Mouse (Mus musculus) embryonic facial prominence, embryonic 15.5 days (tissue): ENCODE data around the gene Gemin7. TPM values are rescaled to one million over a fixed set of nuclear protein-coding genes. Genes with fewer than 3 reads are reported as not detected.
"Not testable (repeated sequence)": the region's sequence is repeated elsewhere in the genome, so short reads cannot be mapped to it uniquely, and the experiment has no call there.

Experiments used
- ATAC-seq: fragments of 200-750 bp; cut with Nextera tagmentation; 2 replicates; pipeline ENCODE4 v1.8.0; 2017; ENCODE audit warnings: low read depth, moderate TSS enrichment; ENCODE audit not compliant: insufficient number of reproducible peaks, low FRiP score, low TSS enrichment
- H3K27ac ChIP-seq: fragments of 300-500 bp; sonication (generic); replicated peaks from 2 replicates; pipeline ENCODE4 v1.5.1; 2015; ENCODE audit warnings: mild to moderate bottlenecking, inconsistent platforms
- H3K27me3 ChIP-seq: fragments of 300-500 bp; sonication (generic); 2 replicates; pipeline ENCODE4 v1.6.1; 2015; ENCODE audit warnings: inconsistent platforms
- H3K36me3 ChIP-seq: fragments of 300-500 bp; sonication (generic); 2 replicates; pipeline ENCODE4 v1.6.1; 2015; ENCODE audit warnings: mild to moderate bottlenecking, inconsistent platforms
- H3K4me1 ChIP-seq: fragments of 300-500 bp; sonication (generic); 2 replicates; pipeline ENCODE4 v1.6.1; 2015; ENCODE audit warnings: inconsistent platforms
- H3K4me2 ChIP-seq: fragments of 300-500 bp; sonication (generic); replicated peaks from 2 replicates; pipeline ENCODE4 v1.6.1; 2015; ENCODE audit warnings: mild to moderate bottlenecking, inconsistent platforms
- H3K4me3 ChIP-seq: fragments of 300-500 bp; sonication (generic); replicated peaks from 2 replicates; pipeline ENCODE4 v1.5.1; 2015; ENCODE audit warnings: mild to moderate bottlenecking, inconsistent platforms
- H3K9ac ChIP-seq: fragments of 300-500 bp; sonication (generic); 2 replicates; pipeline ENCODE4 v1.6.1; 2015; ENCODE audit warnings: inconsistent platforms
- H3K9me3 ChIP-seq: fragments of 300-500 bp; sonication (generic); replicated peaks from 2 replicates; pipeline ENCODE4 v1.6.1; 2016; ENCODE audit warnings: inconsistent platforms
- WGBS: fragments of 180-500 bp; shearing (Covaris S2); methylation state at CpG from one replicate; pipeline ENCODE4 v1.1.7; 2015; 5-methylcytosine and 5-hydroxymethylcytosine counted together
- polyA plus RNA-seq: library from polyadenylated mRNA; unstranded; fragments of >200 nt; fragmentation: Nextera tagmentation; extraction: Ambion mirVana; gene quantifications from 2 replicates; pipeline ENCODE4 v1.2.1, GENCODE M21; 2015

The Gemin7 gene
- polyA plus RNA-seq = 149 and 162 TPM in 2 replicates

DNA sequence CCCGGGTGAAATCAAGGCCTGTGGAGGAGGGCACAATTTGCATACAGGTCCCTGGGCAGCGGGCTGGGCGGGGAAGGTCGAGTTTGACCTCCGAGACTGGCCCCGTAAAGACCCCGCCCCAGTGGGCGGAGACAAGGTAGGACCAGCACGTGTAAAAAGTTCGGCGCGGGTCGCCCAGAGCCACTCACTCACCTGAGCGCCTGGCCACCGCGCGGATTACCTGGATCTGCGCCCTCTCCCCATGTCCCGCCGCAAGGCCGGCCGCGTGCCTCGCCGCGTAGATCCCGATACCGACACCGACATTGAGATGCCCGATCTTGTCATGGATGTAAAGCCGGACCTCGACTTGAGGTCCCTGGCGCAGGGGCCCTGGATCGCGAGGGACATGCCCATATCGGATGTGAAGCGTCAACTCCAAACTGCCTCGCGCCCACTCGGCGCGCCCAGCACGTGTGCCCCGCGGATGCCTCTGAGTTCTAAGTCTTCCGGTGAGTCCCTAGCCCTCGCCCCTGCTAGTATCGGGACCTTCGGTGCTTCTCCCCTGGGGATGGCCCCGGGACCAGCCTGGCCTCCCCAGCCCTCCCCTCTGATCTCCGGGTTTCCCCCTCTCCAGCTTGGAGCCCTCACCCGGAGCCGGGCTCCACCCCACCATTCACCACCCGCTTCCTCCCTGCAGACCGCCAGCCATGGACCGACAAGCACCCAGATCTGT lies at the start of gene Gemin7, which contains the start of gene Zfp296:
TSS of gene Gemin7 (minus strand) at position 455 of the 712 bp plus-strand sequence.
TSS of gene Zfp296 (plus strand) at position 147 of the 712 bp plus-strand sequence.
- ATAC-seq = no peak
- Histone ChIP-seq H3K36me3 (peaks cover 23% of the 10 kb centered on the region), H3K4me1 (peaks cover 37% of the 10 kb centered on the region), H3K9me3 (no peaks in the 10 kb centered on the region), H3K4me2 (peak within 1 kb of the TSS; percentile 73), H3K4me3 (peak within 1 kb of the TSS; percentile 39), H3K9ac (peak within 1 kb of the TSS; percentile 10; the same call in 1 of the 2 replicates), H3K27ac (no peak within 1 kb of the TSS), H3K27me3 (peaks cover 33% of the 10 kb centered on the region)
- 1% methylated on average over 56 of the region's 56 CpGs for WGBS

DNA sequence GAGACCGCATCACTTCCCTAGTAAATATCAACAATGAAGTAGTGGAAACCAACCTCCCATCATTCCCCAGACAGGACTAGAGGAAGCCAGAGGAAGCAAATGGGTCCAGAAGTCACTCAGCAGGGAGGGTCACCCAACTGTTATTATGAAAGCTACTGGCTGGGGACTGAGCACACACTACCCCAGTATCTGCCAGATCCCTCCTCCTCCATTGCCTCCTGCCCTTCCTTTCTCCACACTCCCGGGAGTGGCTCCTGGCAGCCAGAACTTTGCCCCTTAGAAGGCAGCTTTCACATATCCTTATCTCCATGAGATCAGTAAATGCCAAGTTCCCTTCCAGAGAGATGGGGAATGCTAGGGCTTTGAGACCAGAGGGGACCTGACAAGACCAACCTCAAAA lies 46.0 kb upstream of the Gemin7 start:
- Histone ChIP-seq H3K4me2 (no peak overlapping the region), H3K4me1 (peaks cover 6% of the 10 kb centered on the region), H3K9ac (no peak overlapping the region), H3K9me3 (no peaks in the 10 kb centered on the region), H3K4me3 (no peak overlapping the region), H3K36me3 (no peaks in the 10 kb centered on the region), H3K27me3 (no peaks in the 10 kb centered on the region), H3K27ac (no peak overlapping the region)
- WGBS = 67% methylated on average over 2 of the region's 2 CpGs
- ATAC-seq = no peak

DNA sequence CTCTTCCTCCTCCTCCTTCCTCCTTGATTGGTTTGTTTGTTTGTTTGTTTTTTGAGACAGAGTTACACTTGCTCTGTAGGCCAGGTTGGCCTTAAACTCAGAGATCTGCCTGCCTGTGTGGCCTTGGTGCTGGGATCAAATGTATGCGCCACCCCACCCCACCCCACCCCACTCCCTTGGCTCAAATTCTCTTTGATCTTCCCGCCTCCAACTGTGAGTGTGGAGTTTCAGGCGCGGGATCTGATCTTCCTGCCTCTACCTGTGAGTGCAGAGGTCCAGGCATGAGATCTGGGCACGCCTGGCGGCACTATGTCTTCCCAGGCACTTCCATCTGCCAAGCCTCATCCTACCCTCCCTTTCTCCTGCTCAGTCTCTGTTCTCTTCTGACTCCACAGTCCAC lies 44.8 kb upstream of the Gemin7 start:
- H3K4me2 ChIP-seq = no peak overlapping the region
- H3K27me3 ChIP-seq = no peaks in the 10 kb centered on the region
- H3K27ac ChIP-seq = no peak overlapping the region
- H3K36me3 ChIP-seq = no peaks in the 10 kb centered on the region
- H3K4me3 ChIP-seq = no peak overlapping the region
- no peak overlapping the region for H3K9ac ChIP-seq
- H3K4me1 ChIP-seq = peaks cover 6% of the 10 kb centered on the region
- no peak for ATAC-seq
- H3K9me3 ChIP-seq = no peaks in the 10 kb centered on the region
- WGBS = 25% methylated on average over 6 of the region's 6 CpGs

DNA sequence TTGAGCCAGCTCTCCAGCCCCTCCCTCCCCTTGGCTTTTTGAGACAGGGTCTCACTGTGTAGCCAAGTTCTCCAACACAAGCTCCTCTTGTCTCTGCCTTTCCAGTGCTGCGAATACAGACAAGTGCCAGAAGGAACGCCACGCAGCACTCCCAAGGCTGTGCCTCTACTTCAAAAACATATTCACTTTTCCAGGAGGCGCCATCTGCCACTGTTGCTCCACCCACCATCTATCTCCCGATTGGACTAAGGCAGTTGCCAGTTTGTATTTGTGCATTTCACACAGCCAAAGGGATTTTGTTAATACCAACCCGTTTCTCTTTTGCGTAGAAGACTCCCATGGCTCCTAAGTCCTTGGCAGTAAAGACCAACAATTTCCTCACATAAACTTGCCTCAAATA lies 43.4 kb upstream of the Gemin7 start:
- H3K4me2 ChIP-seq = no peak overlapping the region
- ATAC-seq = no peak
- no peak overlapping the region for H3K9ac ChIP-seq
- WGBS = 84% methylated on average over 7 of the region's 7 CpGs
- no peak overlapping the region for H3K27ac ChIP-seq
- H3K36me3 ChIP-seq = peaks cover 7% of the 10 kb centered on the region; the same call in 1 of the 2 replicates
- H3K4me1 ChIP-seq = peaks cover 6% of the 10 kb centered on the region
- no peak overlapping the region for H3K4me3 ChIP-seq
- H3K27me3 ChIP-seq = no peaks in the 10 kb centered on the region
- H3K9me3 ChIP-seq = no peaks in the 10 kb centered on the region

DNA sequence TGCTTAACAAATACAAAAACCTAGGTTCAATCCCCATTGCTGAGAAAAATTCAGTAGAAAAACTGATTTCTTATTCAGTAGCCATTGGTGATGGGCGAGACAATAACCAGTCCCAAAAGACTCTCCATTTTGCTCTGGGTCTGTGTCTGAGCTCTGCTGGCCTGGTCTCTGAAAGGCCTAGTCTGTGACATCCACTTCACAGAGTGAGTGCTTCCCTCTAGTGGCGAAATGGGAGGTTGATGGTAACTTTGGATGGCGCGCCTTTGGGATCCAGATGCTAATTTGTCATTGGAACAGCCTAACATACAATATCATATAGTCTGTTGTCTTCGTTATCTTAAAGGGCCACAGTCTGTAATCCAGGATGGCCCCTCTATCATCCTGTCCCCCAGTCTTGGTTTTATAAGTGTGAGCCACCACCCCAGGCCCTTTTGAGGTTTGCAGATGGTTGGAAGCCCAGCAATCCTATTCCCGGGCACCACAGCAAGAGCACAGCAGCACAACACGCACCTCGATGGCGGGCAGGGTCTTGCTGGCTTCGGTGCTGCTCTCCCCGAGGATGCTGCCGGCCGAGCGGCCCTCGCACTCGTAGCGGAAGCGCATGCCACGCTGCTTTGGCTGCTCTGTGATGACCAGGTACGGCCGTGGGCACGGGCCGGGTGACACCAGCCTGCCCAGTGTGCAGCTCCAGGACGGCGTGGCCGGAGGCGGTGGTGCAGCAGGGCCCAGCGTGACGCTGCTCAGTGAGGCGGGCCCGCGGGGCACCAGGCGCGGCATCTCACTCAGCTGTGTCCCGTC lies 41.8 kb upstream of the Gemin7 start:
- Histone ChIP-seq H3K9ac (no peak overlapping the region), H3K4me3 (peak overlapping the region; percentile 37), H3K9me3 (no peaks in the 10 kb centered on the region), H3K27me3 (no peaks in the 10 kb centered on the region), H3K4me1 (peaks cover 6% of the 10 kb centered on the region), H3K36me3 (peaks cover 12% of the 10 kb centered on the region; the same call in 1 of the 2 replicates), H3K4me2 (peak overlapping the region; percentile 55), H3K27ac (peak overlapping the region; percentile 53; the same call in 1 of the 2 replicates)
- 5% methylated on average over 35 of the region's 35 CpGs for WGBS
- peak; percentile 82 for ATAC-seq

DNA sequence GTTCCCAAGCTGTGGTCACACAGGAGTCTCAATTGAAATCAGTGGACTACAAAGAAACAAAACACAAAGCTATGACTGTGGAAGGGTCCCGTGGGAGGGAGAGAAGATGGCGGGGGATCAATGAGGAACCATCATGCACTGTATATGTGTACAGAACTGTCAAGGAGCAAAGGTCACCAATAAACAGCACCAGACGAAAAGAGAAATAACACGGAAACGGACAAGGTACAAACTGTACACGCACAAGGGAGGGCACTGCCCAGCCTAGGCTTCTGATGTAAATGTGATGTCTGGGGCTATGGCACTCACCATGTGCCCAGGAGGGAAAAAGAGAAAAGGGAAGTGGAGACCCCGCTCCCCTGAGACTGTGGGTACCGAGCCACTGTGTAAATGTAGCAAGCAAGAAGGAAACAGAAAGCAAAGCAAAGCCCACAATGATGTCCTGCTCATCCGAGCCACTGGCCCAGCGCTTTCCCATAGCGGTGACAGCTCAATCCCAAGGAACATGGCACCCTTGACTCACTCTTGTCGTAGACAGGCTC lies 37.7 kb upstream of the Gemin7 start:
- H3K9ac ChIP-seq = no peak overlapping the region
- H3K9me3 ChIP-seq = no peaks in the 10 kb centered on the region
- no peak overlapping the region for H3K27ac ChIP-seq
- H3K36me3 ChIP-seq = peaks cover 43% of the 10 kb centered on the region
- H3K4me2 ChIP-seq = no peak overlapping the region
- no peak for ATAC-seq
- H3K27me3 ChIP-seq = no peaks in the 10 kb centered on the region
- H3K4me1 ChIP-seq = peaks cover 6% of the 10 kb centered on the region
- 83% methylated on average over 12 of the region's 12 CpGs for WGBS
- no peak overlapping the region for H3K4me3 ChIP-seq

DNA sequence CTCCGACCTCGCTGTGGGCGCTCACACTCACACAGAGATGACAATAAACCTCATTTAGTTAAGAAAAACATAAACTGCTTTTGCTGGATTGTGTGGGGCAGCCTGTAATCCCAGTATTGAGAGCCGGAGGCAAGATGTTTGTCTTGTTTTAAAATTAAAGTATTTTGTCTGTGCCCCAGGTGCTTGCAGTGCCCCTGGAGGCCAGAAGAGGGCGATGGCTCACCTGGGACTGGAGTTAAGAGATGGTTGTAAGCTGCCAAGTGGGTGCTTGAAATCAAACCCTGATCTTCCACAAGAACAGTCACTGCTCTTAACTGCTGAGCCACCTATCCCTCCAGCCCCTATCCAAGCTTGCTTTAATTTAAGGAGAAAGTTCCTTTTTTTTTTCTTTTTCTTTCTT lies 33.6 kb upstream of the Gemin7 start:
- no peak for ATAC-seq
- no peaks in the 10 kb centered on the region for H3K9me3 ChIP-seq
- WGBS = 77% methylated on average over 5 of the region's 5 CpGs
- H3K4me3 ChIP-seq = no peak overlapping the region
- no peak overlapping the region for H3K4me2 ChIP-seq
- no peak overlapping the region for H3K9ac ChIP-seq
- H3K4me1 ChIP-seq = no peaks in the 10 kb centered on the region
- H3K36me3 ChIP-seq = peaks cover 44% of the 10 kb centered on the region
- no peaks in the 10 kb centered on the region for H3K27me3 ChIP-seq
- no peak overlapping the region for H3K27ac ChIP-seq

DNA sequence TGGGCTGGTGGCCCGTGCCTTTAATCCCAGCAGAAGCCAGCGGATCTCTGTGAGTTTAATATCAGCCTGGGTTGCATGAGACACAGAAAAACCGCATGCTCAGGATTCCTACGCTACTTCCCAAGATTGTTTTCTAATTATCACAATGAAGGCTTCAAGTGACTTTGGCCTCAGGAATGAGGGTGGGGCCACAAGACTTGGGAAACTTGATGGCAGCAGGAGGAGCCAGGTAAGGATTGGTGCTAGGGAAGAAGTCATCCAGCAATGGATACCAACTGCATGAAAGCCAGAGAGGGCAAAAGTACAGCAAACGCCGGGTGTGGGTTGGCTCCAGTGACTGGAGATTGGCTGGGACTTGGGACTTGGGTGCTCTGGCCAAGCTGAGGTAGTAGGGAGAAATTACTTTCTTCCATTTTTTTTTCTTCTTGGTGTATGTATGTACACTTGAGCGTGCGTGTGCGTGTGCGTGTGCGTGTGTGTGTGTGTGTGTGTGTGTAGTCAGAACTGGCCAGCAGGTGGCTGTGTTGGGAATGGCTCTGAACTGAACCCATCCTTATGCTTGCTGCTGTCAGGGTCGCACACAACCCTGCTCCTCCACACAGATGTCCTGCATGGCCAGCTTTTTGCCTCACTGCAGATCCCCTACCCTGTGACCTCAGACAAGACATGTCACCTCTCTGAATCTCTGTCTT lies 32.4 kb upstream of the Gemin7 start:
- 87% methylated on average over 12 of the region's 12 CpGs for WGBS
- H3K27ac ChIP-seq = no peak overlapping the region
- ATAC-seq = no peak
- H3K4me2 ChIP-seq = no peak overlapping the region
- no peaks in the 10 kb centered on the region for H3K4me1 ChIP-seq
- H3K36me3 ChIP-seq = peaks cover 39% of the 10 kb centered on the region
- no peaks in the 10 kb centered on the region for H3K9me3 ChIP-seq
- no peaks in the 10 kb centered on the region for H3K27me3 ChIP-seq
- no peak overlapping the region for H3K9ac ChIP-seq
- no peak overlapping the region for H3K4me3 ChIP-seq

DNA sequence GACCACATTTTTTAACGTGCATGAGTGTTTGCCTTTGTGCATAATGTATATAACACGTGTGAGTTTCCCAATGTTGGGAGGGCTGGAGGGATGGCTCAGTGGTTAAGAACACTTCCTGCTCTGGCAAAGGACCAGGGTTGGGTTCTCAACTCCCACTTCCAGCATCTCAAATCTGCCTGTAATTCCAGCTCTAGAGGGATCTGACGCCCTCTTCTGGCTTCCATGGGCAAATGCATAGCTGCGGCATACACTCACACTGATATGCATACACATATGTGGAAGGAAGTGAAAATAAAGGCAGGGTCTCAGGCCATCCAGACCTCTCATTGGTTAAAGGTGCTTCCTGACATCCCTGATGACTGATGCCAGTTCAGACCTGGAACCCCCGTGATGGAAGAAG lies 29.9 kb upstream of the Gemin7 start:
- Histone ChIP-seq H3K27ac (no peak overlapping the region), H3K4me1 (peaks cover 16% of the 10 kb centered on the region), H3K4me2 (no peak overlapping the region), H3K36me3 (peaks cover 28% of the 10 kb centered on the region), H3K9ac (no peak overlapping the region), H3K27me3 (no peaks in the 10 kb centered on the region), H3K4me3 (no peak overlapping the region), H3K9me3 (no peaks in the 10 kb centered on the region)
- no peak for ATAC-seq
- WGBS = 78% methylated on average over 5 of the region's 5 CpGs

DNA sequence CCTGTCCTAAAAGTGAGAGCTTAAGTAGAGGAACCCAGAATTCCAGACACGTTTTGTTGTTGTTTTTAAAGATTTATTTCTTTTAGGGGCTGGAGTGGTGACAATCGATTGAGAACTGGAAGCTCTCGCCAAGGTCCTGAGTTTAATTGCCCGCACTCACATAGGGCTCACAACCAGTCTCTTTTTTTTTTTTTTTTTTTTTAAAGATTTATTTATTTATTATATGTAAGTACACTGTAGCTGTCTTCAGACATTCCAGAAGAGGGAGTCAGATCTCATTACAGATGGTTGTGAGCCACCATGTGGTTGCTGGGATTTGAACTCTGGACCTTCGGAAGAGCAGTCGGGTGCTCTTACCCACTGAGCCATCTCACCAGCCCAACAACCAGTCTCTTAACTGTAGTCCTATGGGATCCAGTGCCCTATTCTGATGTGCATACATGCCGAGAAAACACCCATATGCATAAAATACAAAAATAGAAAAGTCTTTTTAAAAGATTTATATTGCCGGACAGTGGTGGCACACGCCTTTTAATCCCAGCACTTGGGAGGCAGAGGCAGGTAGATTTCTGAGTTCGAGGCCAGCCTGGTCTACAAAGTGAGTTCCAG lies 27.3 kb upstream of the Gemin7 start:
- Histone ChIP-seq H3K9ac (peak overlapping the region; percentile 99; the same call in 1 of the 2 replicates), H3K4me1 (peaks cover 33% of the 10 kb centered on the region), H3K4me2 (peak overlapping the region; percentile 81), H3K27ac (peak overlapping the region; percentile 65; the same call in 1 of the 2 replicates), H3K4me3 (peak overlapping the region; percentile 100), H3K36me3 (peaks cover 29% of the 10 kb centered on the region)
- H3K9me3 ChIP-seq, ATAC-seq, H3K27me3 ChIP-seq: not testable (repeated sequence)
- WGBS = 58% methylated on average over 10 of the region's 10 CpGs
